Mouse (Mus musculus) olfactory bulb, adult 2 months (tissue): ENCODE measurements at regions not wholly inside any gene's neighbourhood (a gene's known extent, or its start where the extent isn't known, plus 50 kb on each side); places are given as distances from the start of the nearest gene placed in this dataset.

Source experiments
- H3K27ac ChIP-seq: fragments of 200-500 bp; 2 replicates; pipeline ENCODE4 v1.5.1; 2012; ENCODE audit warnings: low read depth, low read length; ENCODE audit not compliant: insufficient read depth
- H3K4me1 ChIP-seq: fragments of 200-500 bp; 2 replicates; pipeline ENCODE4 v1.6.1; 2012; ENCODE audit warnings: low read length; ENCODE audit not compliant: control insufficient read depth, insufficient read depth
- H3K4me3 ChIP-seq: fragments of 200-500 bp; 2 replicates; pipeline ENCODE4 v1.5.1; 2012; ENCODE audit warnings: mild to moderate bottlenecking, low read depth, low read length, moderate library complexity; ENCODE audit not compliant: insufficient read depth
- CTCF ChIP-seq: fragments of 200-500 bp; IDR thresholded peaks from 2 replicates; pipeline ENCODE4 v1.5.1; 2012; ENCODE audit warnings: low read depth, mild to moderate bottlenecking, low read length, moderate library complexity; ENCODE audit not compliant: insufficient read depth
- POLR2A ChIP-seq: fragments of 200-500 bp; IDR thresholded peaks from 2 replicates; pipeline ENCODE4 v1.6.1; 2012; ENCODE audit warnings: mild to moderate bottlenecking, low read depth, low read length, moderate library complexity; ENCODE audit not compliant: insufficient read depth
- WGBS: fragments of 180-500 bp; shearing (Covaris S2); methylation state at CpG from one replicate; pipeline ENCODE4 v1.1.7; 2018; 5-methylcytosine and 5-hydroxymethylcytosine counted together

GRCm38 (mm10) chr15:90113611-90114010 is 110.5 kb upstream of the Alg10b start:
- TF ChIP-seq POLR2A (no peak), CTCF (no peak)
- no peak overlapping the region for H3K4me3 ChIP-seq
- H3K4me1 ChIP-seq: no peaks in the 10 kb centered on the region
- H3K27ac ChIP-seq: no peak overlapping the region
- 70% methylated on average over 3 of the region's 3 CpGs for WGBS

GRCm38 (mm10) chr15:90119747-90120146 is 104.4 kb upstream of the Alg10b start:
- TF ChIP-seq CTCF: no peak
- no peak for TF ChIP-seq POLR2A
- WGBS: 49% methylated on average over 3 of the region's 3 CpGs

GRCm38 (mm10) chr15:90123999-90124398 is 100.1 kb upstream of the Alg10b start:
- Histone ChIP-seq H3K4me1 (peaks cover 2% of the 10 kb centered on the region; the same call in 1 of the 2 replicates), H3K4me3 (no peak overlapping the region), H3K27ac (0 out of 2 replicates have a peak overlapping the region, but pooled peaks have one; percentile 33)
- TF ChIP-seq CTCF (no peak), POLR2A (no peak)
- 54% methylated on average over 8 of the region's 8 CpGs for WGBS

More at GRCm38 (mm10) chr15:90119747-90120146, 104.4 kb upstream of the Alg10b start:
- Histone ChIP-seq H3K27ac (peak overlapping the region; percentile 89), H3K4me1 (peaks cover 2% of the 10 kb centered on the region; the same call in 1 of the 2 replicates), H3K4me3 (no peak overlapping the region)

- 40% methylated on average over 8 of the region's 8 CpGs for WGBS
These were observed 99.0 kb upstream of the Alg10b start for GRCm38 (mm10) chr15:90125146-90125545.

GRCm38 (mm10) chr15:90131777-90132176 is 92.3 kb upstream of the Alg10b start:
- Histone ChIP-seq H3K4me1 (no peaks in the 10 kb centered on the region), H3K4me3 (no peak overlapping the region), H3K27ac (no peak overlapping the region)
- no peak for TF ChIP-seq POLR2A
- no peak for TF ChIP-seq CTCF
- WGBS: 90% methylated on average over 5 of the region's 5 CpGs

More at GRCm38 (mm10) chr15:90125146-90125545, 99.0 kb upstream of the Alg10b start:
- TF ChIP-seq POLR2A: no peak
- no peak for TF ChIP-seq CTCF
- H3K27ac ChIP-seq: peak overlapping the region; percentile 65; the same call in 1 of the 2 replicates
- H3K4me3 ChIP-seq: no peak overlapping the region
- H3K4me1 ChIP-seq: peaks cover 2% of the 10 kb centered on the region; the same call in 1 of the 2 replicates

DNA sequence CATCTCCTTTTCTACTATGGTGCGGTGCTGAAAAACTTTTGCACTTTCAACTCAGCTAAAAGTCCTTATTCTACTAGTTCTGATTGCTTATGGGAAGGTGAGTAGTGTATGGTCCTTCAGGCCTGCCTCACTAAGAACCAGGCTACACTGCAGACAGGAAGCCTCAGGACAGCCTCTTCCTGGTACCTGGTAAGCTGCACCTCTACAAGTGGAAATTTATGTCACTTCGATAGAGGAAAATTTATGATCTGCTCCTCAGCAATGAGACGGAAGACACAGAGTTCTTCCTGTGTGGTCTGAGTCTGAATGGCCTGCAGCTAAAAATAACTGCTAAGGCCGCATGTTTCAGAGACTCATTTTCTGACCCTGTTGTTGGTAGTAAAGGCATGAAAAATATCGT is 83.1 kb upstream of the Alg10b start:
- WGBS: 86% methylated on average over 5 of the region's 5 CpGs
- Histone ChIP-seq H3K27ac (no peak overlapping the region), H3K4me3 (no peak overlapping the region), H3K4me1 (no peaks in the 10 kb centered on the region)
- TF ChIP-seq CTCF: no peak
- TF ChIP-seq POLR2A: no peak

DNA sequence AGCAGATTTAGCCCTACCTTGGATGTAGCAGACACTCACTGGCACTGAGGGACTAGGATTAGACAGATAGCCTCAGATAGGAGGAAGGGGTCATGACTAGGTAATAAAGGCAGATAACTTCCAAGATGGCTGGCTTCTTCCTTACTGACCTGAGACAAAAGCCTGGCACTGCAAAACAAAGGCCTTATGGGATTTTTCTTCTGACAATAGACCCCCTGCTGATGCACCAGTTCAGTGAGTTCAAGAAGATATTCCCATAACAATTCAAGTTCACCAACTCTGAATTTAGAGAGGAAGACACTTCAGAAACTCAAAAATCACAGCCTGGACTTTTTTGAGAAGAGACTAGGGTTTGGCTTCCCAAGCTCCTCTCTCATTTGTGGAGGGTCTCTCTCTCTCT is 75.4 kb upstream of the Alg10b start:
- Histone ChIP-seq H3K27ac (no peak overlapping the region), H3K4me1 (no peaks in the 10 kb centered on the region), H3K4me3 (no peak overlapping the region)
- TF ChIP-seq POLR2A: no peak

GRCm38 (mm10) chr15:90153821-90154560 is 70.1 kb upstream of the Alg10b start:
- no peaks in the 10 kb centered on the region for H3K4me1 ChIP-seq
- TF ChIP-seq POLR2A (no peak), CTCF (no peak)
- H3K27ac ChIP-seq: no peak overlapping the region
- WGBS: 78% methylated on average over 10 of the region's 10 CpGs
- H3K4me3 ChIP-seq: no peak overlapping the region
